Mouse (Mus musculus) limb, embryonic 11.5 days (tissue): ENCODE data around the gene Dhrs7b. TPM values are rescaled to one million over a fixed set of nuclear protein-coding genes. Genes with fewer than 3 reads are reported as not detected.
"Not testable (repeated sequence)": the region's sequence is repeated elsewhere in the genome, so short reads cannot be mapped to it uniquely, and the experiment has no call there.

Experiments
- ATAC-seq: fragments of 200-750 bp; cut with Nextera tagmentation; 2 replicates; pipeline ENCODE4 v1.8.0; 2017; ENCODE audit warnings: low read depth; ENCODE audit not compliant: insufficient number of reproducible peaks, low FRiP score, low TSS enrichment
- DNase-seq: peaks from one replicate; pipeline ENCODE4 v3.0.0-alpha.2; 2015; ENCODE audit warnings: low spot score
- H3K27ac ChIP-seq: fragments of 300-500 bp; sonication (generic); replicated peaks from 2 replicates; pipeline ENCODE4 v1.5.1; 2014; ENCODE audit warnings: low read depth, mild to moderate bottlenecking, low read length
- H3K27me3 ChIP-seq: fragments of 300-500 bp; sonication (generic); 2 replicates; pipeline ENCODE4 v1.6.1; 2014; ENCODE audit warnings: mild to moderate bottlenecking, low read length, mixed read lengths; ENCODE audit not compliant: control insufficient read depth, insufficient read depth
- H3K36me3 ChIP-seq: fragments of 300-500 bp; sonication (generic); 2 replicates; pipeline ENCODE4 v1.6.1; 2014; ENCODE audit warnings: mild to moderate bottlenecking, low read length, moderate library complexity, mixed read lengths; ENCODE audit not compliant: control insufficient read depth, insufficient read depth
- H3K4me1 ChIP-seq: fragments of 300-500 bp; sonication (generic); 2 replicates; pipeline ENCODE4 v1.6.1; 2014; ENCODE audit warnings: low read length, mixed read lengths; ENCODE audit not compliant: control insufficient read depth, insufficient read depth
- H3K4me2 ChIP-seq: fragments of 300-500 bp; sonication (generic); 2 replicates; pipeline ENCODE4 v1.6.1; 2014; ENCODE audit warnings: low read depth, mild to moderate bottlenecking, moderate library complexity; ENCODE audit not compliant: severe bottlenecking
- H3K4me3 ChIP-seq: fragments of 300-500 bp; sonication (generic); 2 replicates; pipeline ENCODE4 v1.5.1; 2014; ENCODE audit warnings: low read depth, low read length
- H3K9ac ChIP-seq: fragments of 300-500 bp; sonication (generic); 2 replicates; pipeline ENCODE4 v1.6.1; 2014; ENCODE audit warnings: mild to moderate bottlenecking, low read length
- H3K9me3 ChIP-seq: fragments of 300-500 bp; sonication (generic); 2 replicates; pipeline ENCODE4 v1.6.1; 2016; ENCODE audit warnings: low read length; ENCODE audit not compliant: control insufficient read depth
- WGBS: fragments of 180-500 bp; shearing (Covaris S2); extraction: QIAGEN DNeasy Blood & Tissue Kit; methylation state at CpG from one replicate; pipeline ENCODE4 v1.1.7; 2014; 5-methylcytosine and 5-hydroxymethylcytosine counted together
- polyA plus RNA-seq: library from polyadenylated mRNA; unstranded; fragments of >200 nt; fragmentation: Nextera tagmentation; extraction: Ambion mirVana; gene quantifications from 2 replicates; pipeline ENCODE4 v1.2.1, GENCODE M21; 2014

Gene Dhrs7b
- polyA plus RNA-seq, 1 experiment from 2014 or later, result 25.2 TPM

DNA sequence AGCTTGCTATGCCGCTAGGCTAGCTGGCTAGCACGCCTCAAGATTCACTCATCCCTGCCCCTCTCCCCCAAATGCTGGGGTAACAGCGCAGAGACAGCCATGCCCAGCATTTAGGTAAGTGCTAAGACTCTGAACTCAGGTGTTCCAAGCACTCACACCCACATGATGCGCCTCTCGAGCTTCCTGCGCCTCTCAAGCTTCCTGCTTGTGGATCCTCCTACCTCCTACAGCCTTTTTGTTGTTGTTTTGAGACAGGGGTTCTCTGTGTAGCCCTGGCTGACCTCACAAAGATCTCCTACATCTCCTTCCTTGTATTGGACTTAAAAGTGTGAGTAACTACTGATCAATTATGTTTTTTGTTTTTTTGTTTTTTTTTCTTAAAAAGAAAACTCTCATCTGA, 42.7 kb downstream of the Dhrs7b start:
- no peak overlapping the region for H3K9ac ChIP-seq
- no peak overlapping the region for H3K4me2 ChIP-seq
- H3K27ac ChIP-seq, result no peak overlapping the region
- no peaks in the 10 kb centered on the region for H3K9me3 ChIP-seq
- H3K27me3 ChIP-seq, result no peaks in the 10 kb centered on the region
- DNase-seq (no peak), ATAC-seq (no peak)
- peaks cover 10% of the 10 kb centered on the region for H3K4me1 ChIP-seq
- no peak overlapping the region for H3K4me3 ChIP-seq
- WGBS, result 86% methylated on average over 6 of the region's 6 CpGs
- H3K36me3 ChIP-seq, result 0 out of 2 replicates have a peak, but pooled peaks cover 2% of the 10 kb centered on the region

DNA sequence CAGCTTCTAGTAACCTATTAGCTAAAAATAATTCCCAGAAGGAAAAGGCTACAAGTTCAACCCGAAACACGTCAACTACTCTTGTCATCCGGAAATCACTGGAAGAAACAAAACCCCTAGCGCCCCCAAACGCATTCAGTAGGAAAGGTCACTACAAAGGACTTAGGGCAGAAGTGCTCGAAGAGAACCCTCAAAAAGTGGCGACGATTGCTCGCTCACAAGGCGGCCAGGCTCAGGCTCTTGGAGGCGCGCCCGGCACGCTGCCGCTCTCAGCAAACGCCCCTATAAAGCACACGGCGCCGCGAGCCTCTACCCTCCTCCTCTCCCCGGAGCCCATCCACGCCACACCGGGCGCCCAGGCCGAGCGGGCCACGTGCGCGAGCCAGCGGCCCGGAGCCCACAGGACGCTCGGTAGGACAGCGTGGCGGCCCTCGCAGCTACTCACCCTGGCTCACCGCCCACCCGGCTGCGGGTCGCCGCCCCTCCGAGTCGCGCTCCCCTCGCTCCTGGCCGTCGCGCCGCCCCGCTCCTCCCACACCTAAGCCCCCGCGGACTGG, 47.7 kb downstream of the Dhrs7b start:
- no peaks in the 10 kb centered on the region for H3K27me3 ChIP-seq
- peak overlapping the region; percentile 57 for H3K4me2 ChIP-seq
- peaks cover 10% of the 10 kb centered on the region for H3K4me1 ChIP-seq
- H3K4me3 ChIP-seq, result peak overlapping the region; percentile 99
- WGBS, result under 1% methylated on average over 47 of the region's 52 CpGs
- peak overlapping the region; percentile 90 for H3K9ac ChIP-seq
- DNase-seq (peak; percentile 58), ATAC-seq (peak; percentile 59)
- no peaks in the 10 kb centered on the region for H3K36me3 ChIP-seq
- H3K9me3 ChIP-seq, result no peaks in the 10 kb centered on the region
- H3K27ac ChIP-seq, result peak overlapping the region; percentile 81

GRCm38 (mm10) chr11:60878675-60879294, 48.4 kb downstream of the Dhrs7b start, which contains the start of gene Tmem11:
Gene Tmem11 (minus strand): TSS chr11:60879272.
- no peaks in the 10 kb centered on the region for H3K36me3 ChIP-seq
- peak within 1 kb of the TSS; percentile 99 for H3K4me3 ChIP-seq
- H3K4me2 ChIP-seq, result peak within 1 kb of the TSS; percentile 57
- H3K9ac ChIP-seq, result peak within 1 kb of the TSS; percentile 90
- DNase-seq (peak; percentile 96), ATAC-seq (peak; percentile 99)
- H3K9me3 ChIP-seq, result no peaks in the 10 kb centered on the region
- H3K4me1 ChIP-seq, result peaks cover 10% of the 10 kb centered on the region
- WGBS, result under 1% methylated on average over 58 of the region's 62 CpGs
- H3K27me3 ChIP-seq, result no peaks in the 10 kb centered on the region
- H3K27ac ChIP-seq, result peak within 1 kb of the TSS; percentile 81

GRCm38 (mm10) chr11:60879423-60879822, 49.0 kb downstream of the Dhrs7b start:
- H3K9ac ChIP-seq, result peak overlapping the region; percentile 49
- no peaks in the 10 kb centered on the region for H3K27me3 ChIP-seq
- WGBS, result 2% methylated on average over 11 of the region's 11 CpGs
- peaks cover 10% of the 10 kb centered on the region for H3K4me1 ChIP-seq
- H3K4me2 ChIP-seq, result peak overlapping the region; percentile 57
- H3K27ac ChIP-seq, result peak overlapping the region; percentile 81
- ATAC-seq (no peak), DNase-seq (peak; percentile 64)
- no peaks in the 10 kb centered on the region for H3K9me3 ChIP-seq
- H3K36me3 ChIP-seq, result no peaks in the 10 kb centered on the region
- peak overlapping the region; percentile 99 for H3K4me3 ChIP-seq

DNA sequence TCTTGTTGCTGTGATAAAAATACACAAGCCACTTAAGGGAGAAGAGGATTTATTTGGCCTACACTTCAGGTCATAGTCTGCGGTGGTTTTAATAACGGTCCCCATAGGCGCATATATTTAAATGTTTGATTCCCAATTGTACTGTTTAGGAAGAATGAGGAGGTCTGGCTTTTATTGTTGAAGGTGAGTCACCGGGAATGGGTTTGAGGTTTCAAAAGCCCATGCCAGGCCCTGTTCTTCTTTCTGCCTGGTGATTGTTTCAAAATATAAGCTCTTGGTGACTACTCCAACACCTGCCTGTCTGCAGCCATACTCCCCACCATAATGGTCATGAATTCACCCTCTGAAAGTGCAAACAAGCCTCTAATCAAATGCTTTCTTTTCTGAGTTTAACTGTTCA, 50.1 kb downstream of the Dhrs7b start:
- no peak overlapping the region for H3K27ac ChIP-seq
- no peak for DNase-seq
- WGBS, result 92% methylated on average over 4 of the region's 4 CpGs

GRCm38 (mm10) chr11:60882386-60882785, 52.0 kb downstream of the Dhrs7b start:
- Histone ChIP-seq H3K4me1 (peaks cover 3% of the 10 kb centered on the region), H3K4me3 (no peak overlapping the region), H3K4me2 (no peak overlapping the region), H3K27me3 (no peaks in the 10 kb centered on the region), H3K9ac (no peak overlapping the region), H3K9me3 (no peaks in the 10 kb centered on the region), H3K27ac (no peak overlapping the region), H3K36me3 (no peaks in the 10 kb centered on the region)
- ATAC-seq (no peak), DNase-seq (no peak)
- WGBS, result 82% methylated on average over 3 of the region's 3 CpGs

More for the DNA sequence above, 50.1 kb downstream of the Dhrs7b start:
- H3K4me1 ChIP-seq, result peaks cover 10% of the 10 kb centered on the region
- no peak overlapping the region for H3K9ac ChIP-seq
- no peaks in the 10 kb centered on the region for H3K9me3 ChIP-seq
- H3K4me3 ChIP-seq, result no peak overlapping the region
- no peaks in the 10 kb centered on the region for H3K27me3 ChIP-seq
- no peak overlapping the region for H3K4me2 ChIP-seq
- no peak for ATAC-seq
- H3K36me3 ChIP-seq, result no peaks in the 10 kb centered on the region

DNA sequence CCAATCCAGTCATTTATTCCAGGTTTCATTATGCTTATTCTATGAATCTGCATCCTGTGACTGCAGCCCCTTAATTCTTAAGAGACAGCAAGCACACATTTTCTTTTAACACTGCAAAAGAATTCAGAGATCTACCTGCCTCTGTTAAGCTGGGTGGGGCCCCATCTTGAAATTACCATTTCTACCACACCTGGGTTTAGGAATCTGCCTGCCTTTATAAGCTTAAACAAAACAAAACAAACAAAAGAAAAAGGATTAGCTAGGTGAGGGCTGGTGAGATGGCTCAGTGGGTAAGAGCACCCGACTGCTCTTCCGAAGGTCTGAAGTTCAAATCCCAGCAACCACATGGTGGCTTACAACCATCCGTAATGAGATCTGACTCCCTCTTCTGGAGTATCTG, 56.6 kb downstream of the Dhrs7b start:
- not testable (repeated sequence) for H3K9ac ChIP-seq, H3K27ac ChIP-seq, H3K9me3 ChIP-seq, H3K36me3 ChIP-seq, H3K4me3 ChIP-seq, H3K27me3 ChIP-seq, H3K4me1 ChIP-seq, ATAC-seq, DNase-seq, H3K4me2 ChIP-seq
- WGBS, result 82% methylated on average over 2 of the region's 3 CpGs

GRCm38 (mm10) chr11:60889861-60890260, 59.4 kb downstream of the Dhrs7b start:
- H3K9ac ChIP-seq, result no peak overlapping the region
- H3K27me3 ChIP-seq, result no peaks in the 10 kb centered on the region
- DNase-seq, result no peak
- no peak overlapping the region for H3K27ac ChIP-seq
- no peaks in the 10 kb centered on the region for H3K9me3 ChIP-seq
- WGBS, result 51% methylated on average over 2 of the region's 2 CpGs
- H3K36me3 ChIP-seq, result no peaks in the 10 kb centered on the region
- H3K4me1 ChIP-seq, result no peaks in the 10 kb centered on the region
- no peak overlapping the region for H3K4me3 ChIP-seq
- ATAC-seq, result no peak
- no peak overlapping the region for H3K4me2 ChIP-seq
